Mouse (Mus musculus) T-helper 17 cell (primary cell): ENCODE results near the gene Aes.

Experiments
- in situ Hi-C, 2 experiments: fragments of 300-600 bp; cut with MboI, MseI; formaldehyde crosslinking; loops; 1 replicate in 1 of 2; 2 replicates in 1 of 2; pipeline ENCODE4 v1.15.1; 2025; ENCODE audit warnings: high pct_unique_total_duplicates in 2 of 2

The Aes gene

GRCm38 (mm10) chr10:81565257-81566228, 6.3 kb downstream of the Aes start:
- in situ Hi-C loops: no loop called here

- in situ Hi-C loops: no loop called here
These were observed 9.3 kb downstream of the Aes start for GRCm38 (mm10) chr10:81568381-81569191.

GRCm38 (mm10) chr10:81569507-81570237, 10.4 kb downstream of the Aes start:
- in situ Hi-C loops: loop anchor here in 1 of 2 experiments (5.0 kb wide), 1 partner anchor 38 kb away; the partner anchor contains the start of gene BC025920

GRCm38 (mm10) chr10:81570238-81570800, 11.0 kb downstream of the Aes start:
- in situ Hi-C loops: loop anchor here in 1 of 2 experiments (5.0 kb wide), 1 partner anchor 37 kb away; the partner anchor contains the start of gene BC025920

DNA sequence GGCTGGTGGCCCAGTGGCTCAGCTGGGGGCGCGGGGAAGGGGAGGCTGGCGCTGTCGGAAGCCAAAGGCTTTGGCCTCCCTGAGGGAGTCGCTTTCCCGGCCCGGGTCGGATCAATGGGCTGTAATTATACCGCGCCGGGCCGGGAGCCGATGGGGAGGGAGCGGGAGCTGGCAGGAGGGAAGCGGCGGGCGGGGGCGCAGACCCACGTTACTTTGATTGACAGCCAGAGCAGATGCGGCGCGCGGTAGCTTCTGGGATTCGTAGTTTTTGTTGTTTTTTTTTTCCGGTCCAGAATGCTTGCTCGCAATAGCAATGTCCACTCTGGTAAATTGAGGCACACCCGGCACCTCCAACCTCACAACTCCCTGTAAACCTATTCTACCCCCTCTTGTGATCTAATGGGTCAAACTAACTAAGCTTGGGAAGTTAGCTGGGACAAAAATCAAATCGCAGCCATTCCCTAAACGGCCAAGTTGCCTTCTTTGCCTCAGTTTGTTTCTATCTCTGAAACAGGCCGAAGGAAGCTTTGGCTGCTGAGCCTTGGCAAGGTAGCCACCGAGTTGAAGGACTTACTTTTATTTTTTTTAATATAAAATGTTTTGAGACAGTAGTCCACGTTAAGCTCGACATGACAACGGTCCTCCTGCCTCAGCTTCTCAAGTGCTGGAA, 11.7 kb downstream of the Aes start:
- in situ Hi-C loops: loop anchor here in 1 of 2 experiments (5.0 kb wide), 1 partner anchor 36 kb away; the partner anchor contains the start of gene BC025920

DNA sequence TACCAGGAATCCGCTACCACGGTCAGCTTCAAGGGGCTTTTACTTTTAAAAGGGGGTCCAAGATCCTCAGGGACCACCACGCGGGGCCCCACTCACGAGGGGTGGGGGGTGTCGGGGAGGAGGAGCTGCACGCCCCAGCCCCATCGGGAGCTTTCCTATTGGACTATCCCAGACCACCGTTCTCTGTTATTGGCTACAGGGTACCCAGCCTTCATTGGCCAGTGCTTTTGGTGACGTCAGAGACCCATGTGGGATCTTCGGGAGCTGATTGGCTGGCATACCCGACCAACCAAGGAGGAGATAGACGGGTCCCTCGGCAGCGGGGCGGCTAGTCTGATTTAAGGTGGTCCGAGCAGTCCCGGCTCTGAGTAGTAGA, 12.2 kb downstream of the Aes start:
- in situ Hi-C loops: loop anchor here in 1 of 2 experiments (5.0 kb wide), 1 partner anchor 36 kb away; the partner anchor contains the start of gene BC025920

- in situ Hi-C loops: loop anchor here in 1 of 2 experiments (5.0 kb wide), 1 partner anchor 35 kb away; the partner anchor contains the start of gene BC025920
These were observed 12.9 kb downstream of the Aes start for GRCm38 (mm10) chr10:81572133-81572671.

DNA sequence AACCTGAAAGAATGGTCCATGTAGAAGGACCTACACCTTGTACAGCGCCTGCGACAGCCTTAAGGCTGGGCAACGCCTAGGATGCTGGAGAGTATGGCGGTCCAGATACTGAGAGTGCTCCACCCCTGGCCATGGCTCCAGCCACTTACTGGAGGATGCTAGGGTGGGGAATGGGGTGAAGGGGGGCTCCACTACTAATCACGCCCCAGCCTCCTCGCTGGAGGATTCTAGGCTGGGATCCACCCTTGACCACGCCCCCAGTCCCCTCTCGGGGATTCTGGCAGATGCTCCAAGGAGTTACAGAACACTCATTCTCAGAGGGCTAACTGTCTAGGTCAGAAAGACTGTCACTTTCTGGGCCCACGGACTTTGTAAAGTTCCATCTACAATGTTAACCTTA, 13.7 kb downstream of the Aes start:
- in situ Hi-C loops: loop anchor here in 1 of 2 experiments (5.0 kb wide), 1 partner anchor 34 kb away; the partner anchor contains the start of gene BC025920

DNA sequence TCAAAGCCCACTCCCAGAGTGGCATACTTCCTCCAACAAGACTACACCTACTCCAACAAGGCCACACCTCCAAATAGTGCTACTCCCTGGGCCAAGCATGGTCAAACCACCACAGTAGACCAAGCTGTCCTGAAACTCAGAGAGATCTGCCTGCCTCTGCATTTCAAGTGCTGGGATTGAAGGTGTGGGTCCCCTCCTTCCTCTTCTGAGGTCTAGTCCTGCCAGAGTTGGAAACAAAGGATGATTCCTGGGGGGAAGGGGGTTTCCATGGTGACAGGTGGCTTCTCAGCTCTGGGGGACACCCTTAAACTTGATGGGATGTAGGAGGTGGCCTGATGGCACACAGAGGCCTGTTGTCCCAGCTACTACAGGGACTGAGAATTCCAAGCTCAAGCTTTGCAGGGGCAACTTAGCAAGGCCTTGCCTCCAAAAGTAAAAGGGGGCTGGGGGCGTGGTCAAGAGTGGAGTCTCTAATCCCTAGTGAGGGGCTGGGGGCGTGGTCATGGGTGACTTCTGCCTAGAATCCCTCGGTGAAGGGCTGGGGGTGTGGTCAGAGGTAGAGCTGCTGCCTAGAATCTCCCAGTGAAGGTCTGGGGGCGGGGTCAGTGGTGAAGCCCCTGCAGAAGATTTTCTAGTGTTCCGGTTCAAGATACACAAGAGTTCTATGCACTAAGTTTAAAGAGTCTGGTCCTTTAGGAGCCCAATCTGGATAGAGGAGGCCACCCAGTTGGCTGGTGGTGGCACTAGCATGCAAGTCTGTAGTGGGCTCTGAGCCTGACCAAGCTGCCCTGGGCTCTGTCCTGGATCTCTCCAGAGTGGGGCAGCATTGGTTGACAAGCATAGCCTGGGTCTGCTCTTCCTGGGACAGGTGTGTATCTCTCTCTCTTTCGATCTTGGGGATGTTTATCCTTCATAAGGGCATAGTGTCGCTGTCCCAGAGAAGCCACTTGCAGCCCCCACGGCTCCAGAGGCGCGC, 15.1 kb downstream of the Aes start, which contains the start of gene Tle2:
Gene Tle2, plus strand, starts transcription at position 481 of the 976 bp plus-strand sequence.
- in situ Hi-C loops: loop anchor here in 1 of 2 experiments (5.0 kb wide), 1 partner anchor 33 kb away; the partner anchor contains the start of gene BC025920

DNA sequence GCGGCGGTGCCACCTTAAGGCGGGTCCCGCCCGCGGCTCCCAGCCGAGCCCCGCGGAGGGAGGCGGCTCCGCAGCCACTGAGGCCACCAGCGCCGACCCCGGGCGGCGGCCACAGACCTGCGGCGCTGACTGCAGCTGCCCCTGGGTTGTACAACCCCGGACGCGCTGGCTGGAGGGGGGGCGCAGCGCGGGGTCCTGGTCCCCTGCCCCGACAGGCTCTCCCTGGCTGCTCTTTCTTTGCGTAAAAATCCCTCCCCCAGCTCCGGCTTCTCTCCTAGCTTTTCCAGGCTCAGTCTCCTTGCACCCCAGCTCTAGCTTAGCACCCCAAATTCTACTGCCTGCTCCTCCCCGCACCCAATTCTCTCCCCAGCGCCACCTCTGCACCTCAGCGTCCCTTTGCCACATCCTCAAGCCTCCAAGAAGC, 15.9 kb downstream of the Aes start:
- in situ Hi-C loops: no loop called here

DNA sequence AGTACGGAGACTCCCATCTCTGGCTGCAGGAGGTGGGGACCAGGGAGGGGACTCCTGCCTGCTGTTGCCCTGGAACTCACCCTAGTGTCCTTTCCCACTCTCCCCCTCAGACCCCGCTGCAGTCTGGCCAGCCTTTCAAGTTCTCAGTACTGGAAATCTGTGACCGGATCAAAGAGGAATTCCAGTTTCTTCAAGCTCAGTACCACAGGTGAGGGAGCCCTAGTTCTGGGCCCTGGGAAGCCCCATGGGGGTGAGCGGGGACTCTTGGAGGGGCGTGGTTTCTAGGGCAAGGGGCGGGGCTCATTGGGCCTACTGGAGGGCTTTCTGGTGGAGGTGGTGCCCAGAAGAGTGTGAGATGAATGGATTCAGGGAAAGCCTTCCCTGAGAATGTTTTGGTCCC, 16.4 kb downstream of the Aes start:
- in situ Hi-C loops: no loop called here

DNA sequence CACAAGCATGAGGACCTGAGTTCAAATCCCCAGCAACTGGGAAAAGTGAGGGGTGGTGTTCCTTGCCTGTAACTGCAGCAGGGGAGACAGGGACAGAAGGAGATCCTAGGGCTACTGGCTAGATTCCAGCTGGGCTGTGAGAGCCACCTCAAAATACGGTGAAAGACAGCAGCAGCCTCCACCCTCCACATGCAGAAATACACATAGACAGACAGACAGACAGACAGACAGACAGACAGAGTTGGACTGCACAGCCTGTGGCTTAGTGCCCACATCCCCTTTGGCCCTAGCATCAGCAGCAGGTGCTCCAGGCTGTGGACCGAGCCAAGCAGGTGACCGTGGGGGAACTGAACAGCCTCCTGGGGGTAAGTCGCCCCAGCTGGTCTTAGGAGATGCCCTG, 20.7 kb downstream of the Aes start:
- in situ Hi-C loops: no loop called here

DNA sequence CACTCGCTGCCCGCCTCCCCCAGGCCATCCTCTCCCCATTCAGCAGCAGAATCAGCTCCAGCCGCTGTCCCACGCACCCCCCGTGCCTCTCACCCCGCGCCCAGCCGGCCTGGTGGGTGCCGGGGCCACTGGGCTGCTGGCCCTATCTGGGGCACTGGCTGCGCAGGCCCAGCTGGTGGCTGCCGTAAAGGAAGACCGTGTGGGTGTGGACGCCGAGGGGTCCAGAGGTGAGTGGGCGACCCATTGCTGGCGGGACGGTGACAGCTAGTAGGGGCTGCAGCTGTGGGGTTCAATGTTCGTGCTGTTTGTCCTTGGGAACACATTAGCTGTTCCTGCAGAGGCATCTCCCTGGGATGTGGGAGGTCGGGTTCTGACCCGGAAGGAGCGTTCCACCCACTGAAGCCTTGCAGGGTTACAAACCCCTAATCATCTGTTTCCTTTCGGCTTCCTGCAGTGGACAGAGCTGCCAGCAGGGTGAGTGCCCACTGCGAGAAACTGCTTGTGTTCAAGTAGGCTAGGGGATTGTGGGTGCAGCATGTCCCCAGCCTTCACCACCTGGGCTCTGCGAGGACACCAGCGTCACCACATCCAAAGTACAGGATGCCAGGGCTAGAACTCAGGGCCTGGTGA, 21.3 kb downstream of the Aes start:
- in situ Hi-C loops: no loop called here

GRCm38 (mm10) chr10:81583347-81583746, 24.1 kb downstream of the Aes start:
- in situ Hi-C loops: no loop called here

DNA sequence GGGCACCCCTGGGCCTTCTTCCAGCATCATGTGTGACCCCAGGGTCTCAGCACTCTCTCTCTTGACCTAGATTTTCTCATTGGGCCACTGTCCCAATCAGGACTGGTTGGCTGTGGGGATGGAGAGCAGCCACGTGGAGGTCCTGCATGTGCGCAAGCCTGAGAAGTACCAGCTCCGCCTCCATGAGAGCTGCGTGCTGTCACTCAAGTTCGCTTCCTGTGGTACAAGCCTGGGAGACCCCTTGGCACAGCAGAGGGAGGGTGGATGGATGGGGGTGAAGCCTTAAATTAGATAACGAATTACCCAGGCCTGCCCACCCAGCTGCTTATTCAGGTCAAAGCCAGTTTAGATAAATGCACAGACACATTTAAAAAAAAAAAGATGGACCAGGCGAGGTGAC, 29.5 kb downstream of the Aes start:
- in situ Hi-C loops: no loop called here

GRCm38 (mm10) chr10:81591846-81592245, 32.6 kb downstream of the Aes start:
- in situ Hi-C loops: no loop called here

GRCm38 (mm10) chr10:81592631-81593030, 33.3 kb downstream of the Aes start:
- in situ Hi-C loops: no loop called here

GRCm38 (mm10) chr10:81593223-81593622, 33.9 kb downstream of the Aes start:
- in situ Hi-C loops: no loop called here
